Mouse (Mus musculus) C2C12 (cell line): ENCODE measurements around the gene Tex22.
A peak's percentile ranks its signal among the peaks of the same experiment; 100 is the strongest.

Experiments
- CEBPB ChIP-seq: IDR thresholded peaks from one replicate; pipeline ENCODE4 v1.6.1; 2011; ENCODE audit warnings: low read depth, mild to moderate bottlenecking, control low read depth, moderate library complexity
- CTCF ChIP-seq: IDR thresholded peaks from one replicate; pipeline ENCODE4 v1.5.1; 2011; ENCODE audit not compliant: control insufficient read depth, insufficient read depth, insufficient read length
- FOSL1 ChIP-seq: IDR thresholded peaks from one replicate; pipeline ENCODE4 v1.8.0; 2011; ENCODE audit warnings: mild to moderate bottlenecking, low read length; ENCODE audit not compliant: poor library complexity, insufficient read depth, severe bottlenecking
- MAX ChIP-seq: IDR thresholded peaks from one replicate; pipeline ENCODE4 v1.6.1; 2011; ENCODE audit warnings: mild to moderate bottlenecking, control low read depth
- MYOD1 ChIP-seq: IDR thresholded peaks from one replicate; pipeline ENCODE4 v1.6.1; 2011; ENCODE audit warnings: low read depth; ENCODE audit not compliant: control insufficient read depth, insufficient read length
- USF1 ChIP-seq: IDR thresholded peaks from one replicate; pipeline ENCODE4 v1.6.1; 2011; ENCODE audit warnings: low read depth, mild to moderate bottlenecking, control low read depth, moderate library complexity

DNA sequence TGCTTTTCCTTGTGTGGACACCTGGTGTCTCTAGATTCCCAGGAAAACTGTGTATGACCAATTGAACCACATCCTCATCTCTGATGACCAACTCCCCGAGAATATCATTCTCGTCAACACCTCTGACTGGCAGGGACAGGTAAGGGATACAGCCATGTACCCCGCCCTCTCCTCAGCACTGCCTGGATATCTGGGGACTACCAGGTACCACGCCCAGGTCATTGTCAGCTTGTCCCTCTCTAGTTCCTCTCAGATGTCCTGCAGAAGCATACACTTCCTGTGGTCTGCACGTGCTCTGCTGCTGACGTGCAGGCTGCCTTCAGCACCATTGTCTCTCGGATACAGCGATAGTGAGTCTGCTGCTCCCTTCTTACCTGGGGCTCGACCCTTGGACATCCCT, 12.7 kb upstream of the Tex22 start:
- TF ChIP-seq CTCF: no peak
- no peak for TF ChIP-seq USF1
- no peak for TF ChIP-seq CEBPB
- no peak for TF ChIP-seq MAX
- TF ChIP-seq MYOD1: peak; percentile 17
- no peak for TF ChIP-seq FOSL1
